Mouse (Mus musculus) spleen, adult 12 weeks (tissue): ENCODE data around the gene Nt5c3b.

Source experiments
- DNase-seq: peaks from one replicate; pipeline ENCODE4 v3.0.0; 2022; ENCODE audit warnings: low spot score

Gene Nt5c3b

DNA sequence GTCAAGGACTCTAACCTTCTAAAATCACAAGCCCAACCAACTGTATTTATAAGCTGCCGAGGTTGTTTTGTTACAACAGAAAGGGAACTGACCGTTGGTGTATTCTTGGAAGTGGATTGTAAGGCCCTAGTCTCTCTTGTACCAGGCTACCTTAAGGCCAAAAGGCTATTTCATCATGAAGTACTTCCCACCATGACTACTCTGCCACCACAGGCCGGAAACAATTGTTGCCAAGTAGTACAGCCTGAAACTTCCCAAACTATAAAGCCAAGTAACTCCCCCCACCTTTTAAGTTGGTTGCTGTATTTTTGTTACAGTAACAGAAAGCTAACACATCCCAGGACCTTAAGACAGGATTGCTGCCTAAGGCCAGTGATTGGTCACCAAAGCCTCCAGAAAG lies 14.8 kb downstream of the Nt5c3b start:
- no peak for DNase-seq

- DNase-seq: no peak
Measured at GRCm38 (mm10) chr11:100425851-100426250, 15.8 kb downstream of the Nt5c3b start.

DNA sequence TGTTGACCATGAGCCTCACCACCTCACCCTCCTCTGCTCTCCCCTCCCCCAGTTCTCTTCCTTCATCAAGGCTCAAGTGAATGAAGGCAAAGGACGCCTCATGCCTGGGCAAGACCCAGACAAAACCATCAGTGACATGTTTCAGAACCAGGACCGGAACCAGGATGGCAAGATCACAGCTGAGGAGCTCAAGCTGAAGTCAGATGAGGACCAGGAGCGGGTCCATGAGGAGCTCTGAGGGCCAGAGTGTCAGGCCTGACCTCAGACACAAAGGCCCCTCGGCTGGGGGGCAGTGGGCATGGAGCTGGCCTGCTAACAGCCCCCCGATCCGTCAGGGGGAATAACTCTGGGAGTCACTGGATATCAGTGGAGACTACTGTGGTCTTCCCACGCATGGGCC lies 17.8 kb downstream of the Nt5c3b start:
- no peak for DNase-seq

DNA sequence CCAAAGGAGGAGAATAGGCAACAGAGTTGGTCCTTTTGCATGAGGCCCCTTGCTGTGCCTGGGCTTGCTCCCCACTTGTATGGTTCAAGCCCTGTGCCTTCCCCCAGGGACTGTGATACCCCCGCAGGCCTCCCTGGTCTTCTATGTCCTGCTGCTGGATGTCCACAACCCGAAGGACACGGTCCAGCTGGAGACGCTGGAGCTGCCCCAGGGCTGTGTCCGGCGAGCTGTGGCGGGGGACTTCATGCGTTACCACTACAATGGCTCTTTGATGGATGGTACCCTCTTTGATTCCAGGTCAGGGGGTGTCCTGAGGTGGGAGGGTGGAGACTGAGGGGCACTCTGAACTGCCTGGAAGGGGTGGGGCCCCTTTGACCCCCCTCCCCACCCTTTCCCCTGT lies 20.1 kb downstream of the Nt5c3b start:
- DNase-seq: no peak

- DNase-seq: no peak
Measured at GRCm38 (mm10) chr11:100414914-100415822, 26.4 kb downstream of the Nt5c3b start, which contains the start of gene Fkbp10. Fkbp10 (plus strand) TSS chr11:100415697.

DNA sequence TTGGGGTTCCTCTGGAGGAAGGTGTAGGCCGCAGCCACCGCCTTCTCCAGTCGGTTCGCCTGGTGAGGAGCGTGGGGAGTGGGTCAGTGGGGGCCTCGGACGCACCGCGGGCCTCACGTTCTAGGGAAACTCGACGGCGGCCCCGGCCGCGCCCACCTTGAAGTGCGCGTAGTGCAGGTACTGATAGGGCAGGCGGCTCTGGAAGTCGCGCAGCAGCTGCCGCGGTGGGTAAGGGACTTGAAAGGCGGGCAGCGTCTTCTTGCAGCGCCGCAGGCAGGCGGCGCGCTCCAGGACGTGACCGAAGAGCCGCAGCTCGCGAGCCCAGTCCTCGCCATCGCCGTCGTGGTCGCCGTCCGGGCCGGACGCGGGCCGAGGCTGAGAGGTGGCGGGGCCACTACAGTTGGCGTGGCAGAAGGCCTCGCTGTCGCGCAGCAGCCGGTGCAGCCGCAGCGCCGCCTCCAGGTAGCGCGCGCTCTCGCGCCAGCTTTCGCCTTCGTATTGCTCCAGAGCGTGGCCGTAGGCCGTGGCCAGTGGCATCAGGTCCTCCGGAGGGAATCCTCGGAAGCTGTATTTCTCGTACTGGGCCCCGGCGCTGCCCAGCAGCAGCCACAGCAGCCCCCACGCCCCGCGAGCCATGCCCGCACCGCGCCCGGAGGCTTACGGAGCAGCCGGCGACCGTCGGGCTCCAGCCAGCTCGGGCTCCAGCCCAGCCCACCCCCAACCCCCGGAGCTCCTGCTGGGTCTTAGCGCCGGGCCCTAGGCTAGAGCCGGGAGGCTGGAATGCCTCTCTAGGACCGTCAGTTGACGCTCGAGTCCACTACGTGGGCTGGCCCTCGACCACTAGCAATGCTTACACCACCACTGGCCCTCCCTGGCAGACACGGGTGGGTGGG lies 27.3 kb downstream of the Nt5c3b start, which contains the start of gene P3h4:
Gene P3h4 (minus strand): TSS at position 816 of the 893 bp plus-strand sequence.
- DNase-seq: peak; percentile 12

DNA sequence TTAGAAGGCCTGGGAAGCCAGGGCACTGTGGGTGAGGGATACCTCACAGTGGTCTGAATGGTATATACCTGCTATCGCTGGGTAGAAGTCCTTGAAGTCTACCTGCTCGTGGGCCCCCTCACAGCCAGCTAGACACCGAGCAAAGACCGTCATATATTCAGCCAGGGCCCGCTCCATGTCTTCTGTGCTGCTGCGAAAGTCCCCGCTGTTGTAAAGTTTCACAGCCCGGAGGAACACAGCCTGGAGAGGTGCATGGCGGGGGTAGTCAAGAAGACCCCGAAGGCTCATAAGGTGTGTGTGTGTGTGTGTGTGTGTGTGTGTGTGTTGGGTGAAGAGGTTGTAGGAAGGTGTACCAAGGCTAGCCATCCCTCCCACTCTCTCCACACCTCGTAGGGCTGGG lies 28.1 kb downstream of the Nt5c3b start:
- no peak for DNase-seq

DNA sequence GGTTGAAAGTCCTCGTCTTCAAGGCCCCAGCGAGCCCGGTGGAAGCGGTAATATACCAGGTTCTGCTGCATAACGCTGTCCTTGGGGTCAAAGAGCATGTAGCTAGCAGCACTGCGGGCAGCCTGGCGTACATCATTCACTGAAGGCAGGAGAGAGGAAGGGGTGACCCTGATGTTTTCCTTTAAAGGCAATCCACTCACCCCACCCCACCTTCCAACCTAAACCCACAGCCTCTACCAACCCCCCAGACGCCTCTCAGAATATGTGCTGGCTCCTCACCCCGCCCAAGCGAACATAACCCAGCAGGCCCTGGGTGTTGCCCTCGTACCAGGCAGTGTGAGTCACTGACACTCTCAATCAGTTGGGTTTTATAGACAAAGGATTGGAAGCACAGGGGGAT lies 29.9 kb downstream of the Nt5c3b start:
- DNase-seq: no peak

DNA sequence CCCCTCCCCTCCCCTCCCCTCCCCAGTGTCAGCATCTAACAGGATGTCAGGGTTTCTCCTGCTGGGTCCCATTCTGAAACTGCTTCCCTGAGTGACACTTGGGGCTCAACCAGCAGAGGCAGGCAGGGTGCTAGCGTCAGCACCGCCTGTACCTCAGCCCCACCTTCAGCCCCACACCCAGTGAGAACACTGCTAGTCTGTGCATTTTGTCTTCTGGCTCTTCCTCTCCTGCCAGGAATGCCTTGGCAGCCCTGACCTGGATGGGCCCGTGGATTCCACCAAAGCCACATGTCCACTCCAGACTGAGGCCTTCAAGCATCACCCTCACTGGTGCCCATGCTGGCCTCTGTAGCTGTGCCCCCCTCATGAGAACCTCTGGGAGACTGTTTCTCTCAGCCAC lies 31.9 kb downstream of the Nt5c3b start:
- no peak for DNase-seq

DNA sequence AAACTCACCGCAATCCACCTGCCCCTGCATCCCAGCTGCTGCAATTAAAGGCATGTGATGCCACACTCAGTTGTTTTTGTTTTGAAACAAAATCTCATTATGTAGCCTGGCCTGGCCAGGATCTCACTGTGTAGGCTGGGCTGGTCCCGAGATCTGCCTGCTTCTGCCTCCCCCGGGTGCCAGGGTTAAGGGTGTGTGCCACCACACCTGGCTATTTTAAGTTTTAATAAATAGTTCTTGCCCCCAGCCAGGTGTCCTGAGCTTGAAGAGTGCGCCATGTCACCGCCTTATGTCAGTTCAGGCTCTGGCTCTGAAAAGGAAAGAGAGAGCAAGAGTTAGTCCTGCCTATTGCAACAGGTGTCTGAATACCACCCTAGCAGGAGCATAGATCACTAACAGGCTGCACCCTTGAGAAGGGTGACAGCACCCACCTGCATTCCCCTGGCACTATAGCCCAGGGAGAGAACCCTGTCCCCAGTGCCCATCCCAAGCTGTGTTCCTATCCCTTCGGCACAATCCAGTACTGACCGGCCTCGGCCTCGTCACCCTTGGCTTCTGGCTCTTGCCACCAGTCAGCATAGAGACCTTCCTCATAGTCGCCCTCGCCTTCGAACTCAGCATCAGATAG lies 32.7 kb downstream of the Nt5c3b start:
- DNase-seq: no peak

DNA sequence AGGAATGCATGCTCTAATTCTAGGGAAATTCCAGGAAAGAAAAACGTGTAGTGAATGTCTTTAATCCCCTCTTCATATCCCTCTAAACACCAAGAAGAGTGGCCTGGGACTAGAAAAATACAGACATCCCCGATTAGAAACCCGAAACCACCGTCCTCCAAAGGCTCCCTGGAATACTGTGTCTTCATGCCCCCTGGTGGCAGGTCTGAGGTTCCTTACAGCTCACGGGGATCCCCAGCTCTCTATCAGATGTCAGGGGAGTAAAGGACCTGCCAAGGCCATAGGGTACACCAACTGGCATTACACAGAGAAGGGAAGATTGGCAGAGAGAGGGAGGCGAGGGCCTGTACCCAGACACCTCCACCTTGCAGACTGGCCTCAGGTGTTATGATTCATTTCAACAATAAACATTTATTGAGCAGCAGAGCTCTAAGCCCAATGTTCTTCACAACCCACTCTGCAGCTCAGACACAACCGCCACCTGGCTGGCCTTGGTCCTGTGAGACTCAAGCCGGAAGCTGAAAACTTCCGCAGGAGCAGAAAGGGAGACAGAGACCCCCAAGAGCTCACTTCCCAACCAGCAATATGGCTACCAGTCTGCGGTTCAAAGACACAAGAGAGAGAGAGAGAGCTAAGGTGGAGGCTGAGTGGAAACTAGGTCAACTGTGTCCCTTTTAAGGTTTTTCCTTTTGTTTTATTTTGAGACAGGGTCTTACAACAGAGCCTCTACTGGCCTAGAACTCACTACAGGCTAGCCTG lies 33.4 kb downstream of the Nt5c3b start:
- no peak for DNase-seq

- no peak for DNase-seq
Measured at GRCm38 (mm10) chr11:100406995-100407705, 34.5 kb downstream of the Nt5c3b start.

DNA sequence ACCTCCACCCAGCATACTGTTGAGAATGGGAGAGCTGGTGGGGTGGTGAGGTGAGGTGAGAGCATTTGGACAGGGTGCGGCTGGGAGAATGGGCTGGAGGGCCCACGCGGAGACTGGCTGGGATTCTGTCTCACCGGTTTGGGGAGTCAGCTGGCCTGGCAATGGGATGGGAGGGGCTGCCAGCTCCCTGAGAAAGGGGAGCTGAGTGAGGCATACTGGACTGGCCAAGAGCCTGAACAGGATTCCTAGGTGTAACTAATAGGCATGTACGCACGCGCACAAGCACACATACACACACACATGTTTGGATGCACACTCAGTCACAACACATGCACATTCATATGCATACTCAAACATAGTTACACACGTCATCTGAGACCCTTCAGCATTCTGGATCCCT lies 35.3 kb downstream of the Nt5c3b start:
- DNase-seq: no peak

DNA sequence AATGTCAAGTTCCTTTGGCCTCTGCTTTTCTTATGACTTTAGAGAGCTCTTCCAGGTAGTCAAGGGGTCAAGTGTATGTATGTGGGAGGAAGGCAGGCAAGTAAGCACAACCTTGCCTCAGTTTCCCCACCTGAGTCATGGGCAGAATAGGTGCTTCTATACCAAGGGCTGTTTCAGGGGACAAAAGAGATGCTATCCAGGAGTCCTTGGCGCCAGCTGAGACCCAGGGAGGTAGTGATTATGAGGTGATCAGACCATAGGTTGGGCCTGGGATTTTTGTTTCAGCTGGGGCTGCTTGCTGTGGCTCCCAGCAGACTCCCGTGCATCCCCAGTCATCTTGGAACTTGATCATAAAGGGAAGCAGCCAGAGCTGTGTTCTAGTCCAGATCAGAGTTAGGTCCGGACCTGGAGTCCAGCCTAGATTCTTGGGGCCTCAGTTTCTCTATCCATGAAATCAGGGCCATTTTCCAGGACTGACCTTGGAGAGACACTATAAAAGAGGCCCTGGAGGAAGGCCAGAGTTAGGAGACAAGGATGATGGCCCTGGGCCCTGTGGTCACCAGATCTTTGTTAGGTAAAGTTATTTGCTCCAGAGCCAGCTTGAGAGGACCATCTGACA lies 37.0 kb downstream of the Nt5c3b start:
- no peak for DNase-seq

- no peak for DNase-seq
Measured at GRCm38 (mm10) chr11:100403445-100404134, 38.0 kb downstream of the Nt5c3b start.

DNA sequence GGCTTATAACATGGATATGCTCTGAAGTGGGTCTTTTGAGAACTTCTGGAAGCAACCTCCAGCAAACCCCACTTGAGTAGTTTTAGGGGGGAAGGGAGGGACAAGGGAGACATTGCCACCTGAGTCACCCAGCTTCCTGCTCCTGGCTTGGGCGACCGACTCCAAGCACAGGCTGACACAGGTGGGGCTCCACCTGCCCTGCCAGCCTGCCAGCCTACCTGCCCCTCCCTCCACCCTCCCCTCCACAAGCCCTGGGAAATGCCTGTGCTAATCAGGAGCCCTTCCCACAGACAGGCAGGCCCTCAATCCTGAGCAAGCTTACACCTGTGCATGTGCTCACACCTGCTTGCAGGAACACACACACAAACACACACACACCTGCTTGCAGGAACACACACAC lies 38.9 kb downstream of the Nt5c3b start:
- DNase-seq: no peak

DNA sequence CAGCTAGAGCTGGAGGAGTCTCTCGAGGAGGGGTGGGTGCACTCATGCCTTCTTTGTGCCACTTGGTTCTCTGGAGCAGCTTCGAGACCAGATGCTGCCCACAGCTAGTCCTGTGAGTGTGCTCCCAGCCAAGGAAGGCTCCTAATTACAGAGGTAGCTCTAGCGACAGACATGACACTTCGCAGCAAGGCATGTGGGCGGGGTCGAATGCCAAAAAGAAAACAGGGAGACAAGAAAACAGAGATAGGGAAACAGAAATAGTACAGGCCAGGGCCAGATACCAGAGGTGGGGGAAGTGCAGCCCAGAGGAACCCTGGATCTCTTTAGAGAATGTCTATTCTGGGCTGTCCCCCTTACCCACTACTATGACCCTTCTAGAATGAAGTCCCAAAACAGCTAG lies 39.4 kb downstream of the Nt5c3b start:
- DNase-seq: no peak

GRCm38 (mm10) chr11:100400842-100401241 lies 40.8 kb downstream of the Nt5c3b start:
- no peak for DNase-seq

DNA sequence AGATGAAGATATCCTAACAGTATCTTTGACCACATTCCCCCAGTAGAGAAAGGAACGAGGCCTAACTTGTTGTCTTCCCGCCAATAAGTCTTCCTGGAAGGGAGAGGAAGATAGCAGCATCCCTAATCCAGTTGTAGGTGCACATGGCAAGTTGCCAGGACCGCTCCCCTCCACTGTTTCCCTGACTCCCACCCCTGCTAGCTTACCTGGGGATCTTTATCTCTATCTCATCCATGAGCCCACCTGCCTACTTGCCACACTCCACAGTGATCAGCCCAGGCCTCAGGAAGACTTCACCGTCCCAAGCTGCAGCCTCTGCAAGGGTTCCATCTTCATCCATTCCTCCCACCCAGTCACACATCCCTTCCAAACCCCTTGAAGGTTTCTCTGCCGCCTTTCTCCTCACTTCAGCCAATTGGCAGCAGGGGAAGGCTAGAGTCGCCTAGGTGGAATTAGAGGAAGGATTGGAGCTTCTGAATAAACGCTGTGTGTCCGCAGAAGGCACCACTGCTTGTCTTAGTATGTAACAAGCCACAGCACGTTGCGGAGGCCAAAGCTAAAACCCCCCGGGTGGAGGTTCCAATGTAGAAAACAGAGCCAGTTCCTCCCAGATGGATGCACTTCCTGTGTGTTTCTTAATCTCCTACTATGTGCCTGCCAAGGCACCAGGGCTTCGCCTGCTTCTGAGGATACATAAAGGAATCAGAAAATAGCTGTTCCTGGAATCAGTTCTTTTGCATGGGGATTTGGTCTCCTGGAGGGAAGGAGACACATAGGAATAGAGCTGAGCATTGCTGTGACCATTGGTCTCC lies 41.7 kb downstream of the Nt5c3b start:
- no peak for DNase-seq
